Mouse (Mus musculus): ENCODE results near the gene Pax4. TPM values are rescaled to one million over a fixed set of nuclear protein-coding genes. Genes with fewer than 3 reads are reported as not detected.
A peak's percentile ranks its signal among the peaks of the same experiment; 100 is the strongest.

The Pax4 gene
- 0.16 TPM in 1 of 2 replicates, not detected in the other for polyA plus RNA-seq (2014; fragmentation: Nextera tagmentation; extraction: Ambion mirVana)

- Histone ChIP-seq H3K4me2 (ENCODE audit: low read length) (no peak within 1 kb of the TSS), H3K9ac (ENCODE audit: low read length) (no peak within 1 kb of the TSS), H3K4me1 (ENCODE audit: control insufficient read depth, insufficient read depth, low read length) (peaks cover 2% of the 10 kb centered on the region; the same call in 1 of the 2 replicates), H3K27ac (ENCODE audit: low read depth, low read length) (no peak within 1 kb of the TSS), H3K4me3 (ENCODE audit: low read depth, low read length) (no peak within 1 kb of the TSS), H3K9me3 (replicated peaks; ENCODE audit: control insufficient read depth, low read length) (no peaks in the 10 kb centered on the region), H3K27me3 (replicated peaks; ENCODE audit: control insufficient read depth, insufficient read depth, low read length) (peaks cover 15% of the 10 kb centered on the region), H3K36me3 (ENCODE audit: control insufficient read depth, insufficient read depth, low read length) (no peaks in the 10 kb centered on the region)
- no peak for ATAC-seq
- DNase-seq (ENCODE audit: low spot score): no peak
- 75% methylated on average over 2 of the region's 2 CpGs for WGBS
These were observed at the start of gene Pax4 for GRCm38 (mm10) chr6:28449253-28449652. Pax4 (minus strand) TSS chr6:28449353.

GRCm38 (mm10) chr6:28497837-28498236 lies 48.7 kb upstream of the Pax4 start:
- ATAC-seq (no peak), DNase-seq (ENCODE audit: low spot score) (no peak)
- no peaks in the 10 kb centered on the region for H3K36me3 ChIP-seq (ENCODE audit: control insufficient read depth, insufficient read depth, low read length)
- H3K4me3 ChIP-seq (ENCODE audit: low read depth, low read length): no peak overlapping the region
- H3K9me3 ChIP-seq (replicated peaks; ENCODE audit: control insufficient read depth, low read length): no peaks in the 10 kb centered on the region
- no peak overlapping the region for H3K9ac ChIP-seq (ENCODE audit: low read length)
- H3K4me2 ChIP-seq (ENCODE audit: low read length): no peak overlapping the region
- 83% methylated on average over 5 of the region's 5 CpGs for WGBS
- no peak overlapping the region for H3K27ac ChIP-seq (ENCODE audit: low read depth, low read length)
- H3K4me1 ChIP-seq (ENCODE audit: control insufficient read depth, insufficient read depth, low read length): no peaks in the 10 kb centered on the region
- no peaks in the 10 kb centered on the region for H3K27me3 ChIP-seq (replicated peaks; ENCODE audit: control insufficient read depth, insufficient read depth, low read length)

DNA sequence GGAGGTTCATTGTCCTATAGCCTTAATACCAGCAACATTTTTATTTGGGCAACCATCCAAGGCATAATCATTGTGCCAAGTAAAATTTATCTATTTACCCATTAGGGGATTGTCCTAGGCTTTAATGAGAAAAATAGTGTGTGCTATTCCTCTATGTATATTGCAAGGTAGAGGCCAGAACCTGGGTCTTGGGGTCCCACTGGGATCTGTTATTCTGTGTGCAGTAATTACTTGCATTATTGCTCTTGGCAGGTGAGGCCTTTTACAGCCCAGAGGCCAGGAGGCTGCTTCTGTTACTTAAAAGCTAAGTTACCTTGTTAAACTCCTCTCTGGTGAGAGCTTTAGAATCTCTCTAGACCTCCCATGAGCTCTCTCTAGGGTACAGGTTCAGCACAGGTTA lies 42.0 kb upstream of the Pax4 start:
- ATAC-seq: no peak
- Histone ChIP-seq H3K9me3 (replicated peaks; ENCODE audit: control insufficient read depth, low read length) (no peaks in the 10 kb centered on the region), H3K9ac (ENCODE audit: low read length) (no peak overlapping the region), H3K4me3 (ENCODE audit: low read depth, low read length) (no peak overlapping the region), H3K27ac (ENCODE audit: low read depth, low read length) (no peak overlapping the region), H3K4me2 (ENCODE audit: low read length) (no peak overlapping the region), H3K27me3 (replicated peaks; ENCODE audit: control insufficient read depth, insufficient read depth, low read length) (no peaks in the 10 kb centered on the region), H3K4me1 (ENCODE audit: control insufficient read depth, insufficient read depth, low read length) (no peaks in the 10 kb centered on the region), H3K36me3 (ENCODE audit: control insufficient read depth, insufficient read depth, low read length) (no peaks in the 10 kb centered on the region)
- no peak for DNase-seq (ENCODE audit: low spot score)

DNA sequence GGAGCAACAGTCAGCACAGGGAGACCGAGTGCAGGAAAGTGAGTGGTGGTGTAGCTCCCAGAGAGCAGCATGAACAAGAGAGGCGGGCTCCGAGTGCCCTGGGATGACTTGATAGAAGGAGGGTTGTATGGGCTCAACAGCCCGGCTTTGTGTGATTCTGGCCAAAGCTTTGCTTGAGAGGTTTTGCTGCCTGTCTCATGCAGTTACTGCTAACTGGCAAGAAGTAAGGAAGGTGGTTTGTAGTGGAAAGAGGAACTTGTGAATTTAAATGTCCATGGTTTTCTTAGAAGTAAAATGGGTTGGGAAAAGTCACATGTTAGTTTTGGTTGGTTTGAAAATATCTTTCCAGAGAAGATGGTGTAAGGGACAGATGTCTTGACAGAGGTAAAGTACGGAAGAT lies 41.5 kb upstream of the Pax4 start:
- Histone ChIP-seq H3K9me3 (replicated peaks; ENCODE audit: control insufficient read depth, low read length) (no peaks in the 10 kb centered on the region), H3K4me1 (ENCODE audit: control insufficient read depth, insufficient read depth, low read length) (no peaks in the 10 kb centered on the region), H3K27ac (ENCODE audit: low read depth, low read length) (no peak overlapping the region), H3K9ac (ENCODE audit: low read length) (no peak overlapping the region), H3K4me3 (ENCODE audit: low read depth, low read length) (no peak overlapping the region), H3K36me3 (ENCODE audit: control insufficient read depth, insufficient read depth, low read length) (no peaks in the 10 kb centered on the region), H3K27me3 (replicated peaks; ENCODE audit: control insufficient read depth, insufficient read depth, low read length) (no peaks in the 10 kb centered on the region), H3K4me2 (ENCODE audit: low read length) (no peak overlapping the region)
- ATAC-seq (no peak), DNase-seq (ENCODE audit: low spot score) (no peak)
- 91% methylated on average over 5 of the region's 5 CpGs for WGBS

- Histone ChIP-seq H3K9ac (ENCODE audit: low read length) (no peak overlapping the region), H3K27me3 (replicated peaks; ENCODE audit: control insufficient read depth, insufficient read depth, low read length) (no peaks in the 10 kb centered on the region), H3K4me2 (ENCODE audit: low read length) (no peak overlapping the region), H3K27ac (ENCODE audit: low read depth, low read length) (no peak overlapping the region), H3K9me3 (replicated peaks; ENCODE audit: control insufficient read depth, low read length) (no peaks in the 10 kb centered on the region), H3K36me3 (ENCODE audit: control insufficient read depth, insufficient read depth, low read length) (no peaks in the 10 kb centered on the region), H3K4me1 (ENCODE audit: control insufficient read depth, insufficient read depth, low read length) (no peaks in the 10 kb centered on the region), H3K4me3 (ENCODE audit: low read depth, low read length) (no peak overlapping the region)
- ATAC-seq (peak; percentile 61; the same call in 1 of the 2 replicates), DNase-seq (ENCODE audit: low spot score) (peak; percentile 70)
- 68% methylated on average over 1 of the region's 1 CpGs for WGBS
These were observed 39.2 kb upstream of the Pax4 start for GRCm38 (mm10) chr6:28488204-28488851.

DNA sequence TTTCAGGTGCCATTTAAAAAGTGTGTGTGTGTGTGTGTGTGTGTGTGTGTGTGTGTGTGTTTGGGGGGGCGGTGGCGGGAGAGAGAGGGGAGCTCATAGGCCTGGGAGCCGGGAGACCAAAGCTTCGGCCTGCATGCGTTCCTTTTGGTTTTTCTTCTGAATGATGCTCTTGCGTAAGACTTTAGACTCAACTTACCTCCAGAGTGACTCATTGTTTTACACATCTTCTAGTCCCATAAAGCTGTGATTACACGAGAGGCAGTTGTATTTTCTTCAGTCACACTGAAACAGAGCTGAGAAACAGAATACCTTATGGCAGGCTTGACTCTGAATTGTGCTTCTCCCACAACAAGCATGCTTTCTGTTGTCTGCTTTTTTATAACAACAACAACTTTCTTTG lies 37.8 kb upstream of the Pax4 start:
- Histone ChIP-seq H3K27ac (ENCODE audit: low read depth, low read length) (no peak overlapping the region), H3K4me2 (ENCODE audit: low read length) (no peak overlapping the region), H3K27me3 (replicated peaks; ENCODE audit: control insufficient read depth, insufficient read depth, low read length) (no peaks in the 10 kb centered on the region), H3K4me1 (ENCODE audit: control insufficient read depth, insufficient read depth, low read length) (no peaks in the 10 kb centered on the region), H3K4me3 (ENCODE audit: low read depth, low read length) (no peak overlapping the region), H3K36me3 (ENCODE audit: control insufficient read depth, insufficient read depth, low read length) (no peaks in the 10 kb centered on the region), H3K9ac (ENCODE audit: low read length) (no peak overlapping the region), H3K9me3 (replicated peaks; ENCODE audit: control insufficient read depth, low read length) (no peaks in the 10 kb centered on the region)
- WGBS: 91% methylated on average over 7 of the region's 7 CpGs
- DNase-seq (ENCODE audit: low spot score) (no peak), ATAC-seq (no peak)

GRCm38 (mm10) chr6:28486471-28486870 lies 37.3 kb upstream of the Pax4 start:
- no peak for ATAC-seq
- WGBS: 80% methylated on average over 2 of the region's 2 CpGs

DNA sequence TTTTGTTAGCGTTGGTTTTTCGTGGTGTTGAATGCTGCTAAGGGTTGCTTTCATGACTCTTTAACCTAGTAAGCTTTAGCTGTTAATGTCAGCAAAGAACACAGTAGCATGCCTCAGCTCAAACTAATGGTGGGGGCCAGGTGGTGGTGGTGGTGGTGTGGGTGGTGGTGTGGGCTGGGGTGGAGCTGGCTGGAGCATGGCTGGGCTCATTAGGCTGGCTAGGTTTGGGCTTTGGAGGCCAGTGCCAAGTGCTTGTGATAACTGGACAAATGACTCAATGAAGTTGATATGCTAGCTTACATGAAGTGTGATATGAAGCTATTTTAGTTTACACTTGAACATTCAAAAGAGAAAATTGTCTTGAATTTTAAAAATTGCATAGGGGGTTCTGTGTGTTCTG lies 36.9 kb upstream of the Pax4 start:
- 88% methylated on average over 2 of the region's 2 CpGs for WGBS
- H3K27ac ChIP-seq (ENCODE audit: low read depth, low read length): no peak overlapping the region
- no peak overlapping the region for H3K4me3 ChIP-seq (ENCODE audit: low read depth, low read length)
- no peak for ATAC-seq
- H3K4me2 ChIP-seq (ENCODE audit: low read length): no peak overlapping the region
- no peaks in the 10 kb centered on the region for H3K27me3 ChIP-seq (replicated peaks; ENCODE audit: control insufficient read depth, insufficient read depth, low read length)
- H3K9ac ChIP-seq (ENCODE audit: low read length): no peak overlapping the region
- DNase-seq (ENCODE audit: low spot score): no peak
- peaks cover 3% of the 10 kb centered on the region for H3K4me1 ChIP-seq (ENCODE audit: control insufficient read depth, insufficient read depth, low read length)
- no peaks in the 10 kb centered on the region for H3K9me3 ChIP-seq (replicated peaks; ENCODE audit: control insufficient read depth, low read length)
- no peaks in the 10 kb centered on the region for H3K36me3 ChIP-seq (ENCODE audit: control insufficient read depth, insufficient read depth, low read length)

More at GRCm38 (mm10) chr6:28486471-28486870, 37.3 kb upstream of the Pax4 start:
- Histone ChIP-seq H3K36me3 (ENCODE audit: control insufficient read depth, insufficient read depth, low read length) (no peaks in the 10 kb centered on the region), H3K27ac (ENCODE audit: low read depth, low read length) (no peak overlapping the region), H3K4me3 (ENCODE audit: low read depth, low read length) (no peak overlapping the region), H3K9me3 (replicated peaks; ENCODE audit: control insufficient read depth, low read length) (no peaks in the 10 kb centered on the region), H3K9ac (ENCODE audit: low read length) (no peak overlapping the region), H3K4me1 (ENCODE audit: control insufficient read depth, insufficient read depth, low read length) (no peaks in the 10 kb centered on the region; the same call in 1 of the 2 replicates), H3K27me3 (replicated peaks; ENCODE audit: control insufficient read depth, insufficient read depth, low read length) (no peaks in the 10 kb centered on the region), H3K4me2 (ENCODE audit: low read length) (no peak overlapping the region)
- peak; percentile 24 for DNase-seq (ENCODE audit: low spot score)

DNA sequence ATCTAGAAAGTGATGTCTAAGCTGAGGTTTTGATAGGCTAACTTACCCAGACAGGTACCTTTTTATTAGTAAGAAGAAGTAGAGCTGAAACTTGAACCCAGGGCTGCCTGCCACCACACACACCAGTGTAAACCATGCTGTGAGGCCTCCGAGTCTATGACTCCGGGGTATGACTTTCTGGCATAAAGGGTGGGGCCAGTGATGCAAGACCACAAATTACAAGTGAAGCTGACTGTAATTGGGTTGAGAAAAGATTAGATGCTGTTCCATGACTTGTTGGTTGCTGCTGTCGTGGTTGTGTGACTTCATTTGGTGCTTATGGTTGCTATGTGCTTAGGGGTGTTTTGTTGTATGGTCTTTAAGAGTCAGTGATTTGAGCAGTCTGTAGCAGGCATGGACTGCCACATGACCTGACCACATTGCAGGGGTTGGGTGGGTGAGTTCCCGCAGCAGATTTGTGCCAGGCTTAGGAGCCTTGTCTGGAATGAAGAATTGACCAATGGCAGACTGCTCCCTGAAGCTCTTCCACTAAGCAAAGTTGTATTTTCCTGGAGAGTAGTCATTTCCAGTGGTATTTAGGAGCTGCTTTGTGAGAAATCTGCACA lies 33.7 kb upstream of the Pax4 start:
- H3K27me3 ChIP-seq (replicated peaks; ENCODE audit: control insufficient read depth, insufficient read depth, low read length): no peaks in the 10 kb centered on the region
- no peaks in the 10 kb centered on the region for H3K9me3 ChIP-seq (replicated peaks; ENCODE audit: control insufficient read depth, low read length)
- no peak overlapping the region for H3K4me3 ChIP-seq (ENCODE audit: low read depth, low read length)
- H3K36me3 ChIP-seq (ENCODE audit: control insufficient read depth, insufficient read depth, low read length): no peaks in the 10 kb centered on the region
- no peak overlapping the region for H3K27ac ChIP-seq (ENCODE audit: low read depth, low read length)
- DNase-seq (ENCODE audit: low spot score) (no peak), ATAC-seq (no peak)
- H3K9ac ChIP-seq (ENCODE audit: low read length): 0 out of 2 replicates have a peak overlapping the region, but pooled peaks have one; percentile 8
- 91% methylated on average over 4 of the region's 4 CpGs for WGBS
- no peak overlapping the region for H3K4me2 ChIP-seq (ENCODE audit: low read length)
- peaks cover 10% of the 10 kb centered on the region for H3K4me1 ChIP-seq (ENCODE audit: control insufficient read depth, insufficient read depth, low read length)
